Mouse (Mus musculus) midbrain, embryonic 14.5 days (tissue): ENCODE data around the gene Tmem98. TPM values are rescaled to one million over a fixed set of nuclear protein-coding genes. Genes with fewer than 3 reads are reported as not detected.

Experiments
- ATAC-seq: fragments of 200-750 bp; cut with Nextera tagmentation; 2 replicates; pipeline ENCODE4 v1.8.0; 2017; ENCODE audit warnings: moderate number of reproducible peaks, moderate library complexity; ENCODE audit not compliant: low FRiP score, low TSS enrichment
- DNase-seq: peaks from one replicate; pipeline ENCODE4 v3.0.0-alpha.2; 2015
- H3K27ac ChIP-seq: fragments of 300-500 bp; sonication (generic); replicated peaks from 2 replicates; pipeline ENCODE4 v1.5.1; 2014; ENCODE audit warnings: mild to moderate bottlenecking, low read depth, low read length, moderate library complexity
- H3K27me3 ChIP-seq: fragments of 300-500 bp; sonication (generic); 2 replicates; pipeline ENCODE4 v1.6.1; 2014; ENCODE audit warnings: low read length, control low read depth, mixed read lengths; ENCODE audit not compliant: control insufficient read depth, insufficient read depth
- H3K36me3 ChIP-seq: fragments of 300-500 bp; sonication (generic); 2 replicates; pipeline ENCODE4 v1.6.1; 2014; ENCODE audit warnings: low read length, control low read depth; ENCODE audit not compliant: control insufficient read depth, insufficient read depth
- H3K4me1 ChIP-seq: fragments of 300-500 bp; sonication (generic); 2 replicates; pipeline ENCODE4 v1.6.1; 2014; ENCODE audit warnings: mild to moderate bottlenecking, antibody characterized with exemption, low read length, control low read depth; ENCODE audit not compliant: control insufficient read depth, insufficient read depth
- H3K4me2 ChIP-seq: fragments of 300-500 bp; sonication (generic); 2 replicates; pipeline ENCODE4 v1.6.1; 2014; ENCODE audit warnings: mild to moderate bottlenecking, low read length, moderate library complexity
- H3K4me3 ChIP-seq: fragments of 300-500 bp; sonication (generic); replicated peaks from 2 replicates; pipeline ENCODE4 v1.5.1; 2014; ENCODE audit warnings: low read depth, low read length
- H3K9ac ChIP-seq: fragments of 300-500 bp; sonication (generic); replicated peaks from 2 replicates; pipeline ENCODE4 v1.6.1; 2014; ENCODE audit warnings: mild to moderate bottlenecking, low read length, moderate library complexity
- H3K9me3 ChIP-seq: fragments of 300-500 bp; sonication (generic); 2 replicates; pipeline ENCODE4 v1.6.1; 2016; ENCODE audit warnings: low read length, control low read depth, mixed read lengths; ENCODE audit not compliant: control insufficient read depth
- WGBS: fragments of 180-500 bp; shearing (Covaris S2); extraction: QIAGEN DNeasy Blood & Tissue Kit; methylation state at CpG from one replicate; pipeline ENCODE4 v1.1.7; 2014; 5-methylcytosine and 5-hydroxymethylcytosine counted together
- polyA plus RNA-seq: library from polyadenylated mRNA; unstranded; fragments of >200 nt; fragmentation: Nextera tagmentation; extraction: Ambion mirVana; gene quantifications from 2 replicates; pipeline ENCODE4 v1.2.1, GENCODE M21; 2014

The Tmem98 gene
- polyA plus RNA-seq, 1 experiment from 2014 or later, result 28.7 TPM

GRCm38 (mm10) chr11:80772595-80773210 lies 37.3 kb upstream of the Tmem98 start:
- ATAC-seq, result no peak
- no peak for DNase-seq
- H3K27ac ChIP-seq, result no peak overlapping the region
- H3K4me1 ChIP-seq, result no peaks in the 10 kb centered on the region
- H3K4me3 ChIP-seq, result no peak overlapping the region
- no peaks in the 10 kb centered on the region for H3K9me3 ChIP-seq
- H3K27me3 ChIP-seq, result no peaks in the 10 kb centered on the region
- WGBS, result 89% methylated on average over 6 of the region's 6 CpGs
- no peak overlapping the region for H3K4me2 ChIP-seq
- no peaks in the 10 kb centered on the region for H3K36me3 ChIP-seq
- H3K9ac ChIP-seq, result no peak overlapping the region

- no peaks in the 10 kb centered on the region for H3K36me3 ChIP-seq
- H3K9ac ChIP-seq, result no peak overlapping the region
- peaks cover 5% of the 10 kb centered on the region for H3K27me3 ChIP-seq
- DNase-seq, result no peak
- H3K4me1 ChIP-seq, result peaks cover 6% of the 10 kb centered on the region
- H3K4me2 ChIP-seq, result no peak overlapping the region
- no peak for ATAC-seq
- WGBS, result 83% methylated on average over 3 of the region's 3 CpGs
- H3K4me3 ChIP-seq, result no peak overlapping the region
- H3K9me3 ChIP-seq, result no peaks in the 10 kb centered on the region
- H3K27ac ChIP-seq, result no peak overlapping the region
Observed at GRCm38 (mm10) chr11:80775535-80775934, 34.4 kb upstream of the Tmem98 start.

GRCm38 (mm10) chr11:80777708-80778107 lies 32.3 kb upstream of the Tmem98 start:
- ATAC-seq (no peak), DNase-seq (peak; percentile 19)
- WGBS, result 90% methylated on average over 2 of the region's 2 CpGs
- Histone ChIP-seq H3K36me3 (no peaks in the 10 kb centered on the region), H3K27ac (no peak overlapping the region), H3K27me3 (peaks cover 5% of the 10 kb centered on the region), H3K9me3 (no peaks in the 10 kb centered on the region), H3K4me3 (no peak overlapping the region), H3K4me2 (no peak overlapping the region), H3K9ac (no peak overlapping the region), H3K4me1 (peaks cover 6% of the 10 kb centered on the region)

- WGBS, result 79% methylated on average over 6 of the region's 6 CpGs
- Histone ChIP-seq H3K27me3 (peaks cover 5% of the 10 kb centered on the region), H3K4me1 (peaks cover 6% of the 10 kb centered on the region), H3K4me3 (no peak overlapping the region), H3K9ac (no peak overlapping the region), H3K9me3 (no peaks in the 10 kb centered on the region), H3K27ac (no peak overlapping the region), H3K36me3 (no peaks in the 10 kb centered on the region), H3K4me2 (no peak overlapping the region)
- no peak for DNase-seq
- ATAC-seq, result no peak
Observed at GRCm38 (mm10) chr11:80778157-80778556, 31.8 kb upstream of the Tmem98 start.

DNA sequence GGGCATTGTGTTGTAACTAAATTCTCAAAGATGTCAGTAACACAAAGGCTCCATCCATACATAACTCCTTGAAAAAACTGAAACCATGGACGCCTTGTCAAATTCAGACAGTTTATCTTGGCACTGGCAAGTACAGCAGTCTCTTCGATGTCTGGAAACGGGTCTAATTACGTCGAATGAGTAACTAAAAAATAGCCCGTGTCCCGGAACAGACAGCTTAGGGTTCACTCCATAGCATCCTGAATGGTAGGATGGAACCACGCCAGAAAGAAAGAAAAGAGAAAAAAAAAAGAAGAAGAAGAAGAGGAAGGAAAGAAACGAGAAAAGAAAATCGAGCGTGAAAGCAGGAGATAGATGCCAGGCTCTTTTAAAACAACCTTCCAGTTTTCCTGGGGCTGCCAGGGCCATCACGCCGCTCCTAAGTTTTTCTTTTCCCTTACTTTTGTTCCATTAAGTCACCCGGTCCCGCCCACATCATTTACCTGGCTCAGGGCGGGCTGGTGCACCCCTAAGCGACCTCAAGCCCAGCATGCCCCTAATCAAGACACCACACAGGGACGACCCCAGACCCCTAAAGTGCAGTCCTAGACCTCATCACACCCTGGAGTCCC lies 31.0 kb upstream of the Tmem98 start:
- H3K9me3 ChIP-seq, result no peaks in the 10 kb centered on the region
- peak overlapping the region; percentile 64; the same call in 1 of the 2 replicates for H3K9ac ChIP-seq
- no peaks in the 10 kb centered on the region for H3K36me3 ChIP-seq
- peak overlapping the region; percentile 83 for H3K4me2 ChIP-seq
- H3K4me3 ChIP-seq, result peak overlapping the region; percentile 65
- peaks cover 5% of the 10 kb centered on the region for H3K27me3 ChIP-seq
- WGBS, result 6% methylated on average over 18 of the region's 18 CpGs
- ATAC-seq (no peak), DNase-seq (peak; percentile 12)
- H3K4me1 ChIP-seq, result peaks cover 6% of the 10 kb centered on the region
- no peak overlapping the region for H3K27ac ChIP-seq

- peak; percentile 93 for DNase-seq
- Histone ChIP-seq H3K36me3 (no peaks in the 10 kb centered on the region), H3K27ac (0 out of 2 replicates have a peak within 1 kb of the TSS, but pooled peaks have one; percentile 37), H3K4me3 (peak within 1 kb of the TSS; percentile 65), H3K27me3 (peaks cover 5% of the 10 kb centered on the region), H3K9ac (peak within 1 kb of the TSS; percentile 64), H3K4me1 (peaks cover 6% of the 10 kb centered on the region), H3K9me3 (no peaks in the 10 kb centered on the region), H3K4me2 (peak within 1 kb of the TSS; percentile 83)
- WGBS, result under 1% methylated on average over 74 of the region's 87 CpGs
- peak; percentile 90 for ATAC-seq
Observed at GRCm38 (mm10) chr11:80779527-80780344, 30.2 kb upstream of the Tmem98 start, which contains the start of gene Myo1d. Gene Myo1d, minus strand, starts transcription at chr11:80780025.

GRCm38 (mm10) chr11:80781535-80781934 lies 28.4 kb upstream of the Tmem98 start:
- DNase-seq (no peak), ATAC-seq (no peak)
- H3K9me3 ChIP-seq, result no peaks in the 10 kb centered on the region
- no peak overlapping the region for H3K4me3 ChIP-seq
- H3K27ac ChIP-seq, result no peak overlapping the region
- H3K36me3 ChIP-seq, result no peaks in the 10 kb centered on the region
- WGBS, result 93% methylated on average over 2 of the region's 2 CpGs
- peaks cover 6% of the 10 kb centered on the region for H3K4me1 ChIP-seq
- no peak overlapping the region for H3K4me2 ChIP-seq
- no peak overlapping the region for H3K9ac ChIP-seq
- peaks cover 5% of the 10 kb centered on the region for H3K27me3 ChIP-seq

DNA sequence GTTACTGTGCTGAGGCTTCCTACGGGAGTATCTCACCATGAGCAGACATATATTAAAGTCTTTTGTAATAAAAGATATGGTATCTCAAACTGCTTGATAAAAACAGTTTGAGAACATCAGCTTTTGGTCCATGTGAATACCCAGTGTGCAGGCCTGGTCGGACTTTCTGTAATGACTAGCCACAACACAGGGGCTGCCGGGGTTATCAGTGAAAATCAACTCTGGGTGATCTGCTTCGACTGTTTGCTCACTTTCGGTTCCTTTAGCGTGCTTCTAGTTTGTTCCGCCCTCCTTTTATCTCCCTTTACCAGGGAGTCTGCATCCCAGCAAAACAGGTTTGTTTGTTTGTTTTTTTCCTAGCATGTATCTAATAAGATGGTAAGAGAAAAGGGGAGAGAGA lies 26.5 kb upstream of the Tmem98 start:
- Histone ChIP-seq H3K27ac (no peak overlapping the region), H3K36me3 (no peaks in the 10 kb centered on the region), H3K27me3 (no peaks in the 10 kb centered on the region), H3K9ac (no peak overlapping the region), H3K9me3 (no peaks in the 10 kb centered on the region), H3K4me1 (peaks cover 6% of the 10 kb centered on the region), H3K4me3 (no peak overlapping the region), H3K4me2 (no peak overlapping the region)
- DNase-seq, result no peak
- no peak for ATAC-seq
- 86% methylated on average over 7 of the region's 7 CpGs for WGBS
